Mouse (Mus musculus) liver, embryonic 11.5 days (tissue): ENCODE results near the gene Neu1. TPM values are rescaled to one million over a fixed set of nuclear protein-coding genes. Genes with fewer than 3 reads are reported as not detected.
A peak's percentile ranks its signal among the peaks of the same experiment; 100 is the strongest.

ENCODE experiments used
- ATAC-seq: fragments of 200-750 bp; cut with Nextera tagmentation; replicated peaks from 2 replicates; pipeline ENCODE4 v1.8.0; 2017; ENCODE audit warnings: moderate number of reproducible peaks, mild to moderate bottlenecking, moderate TSS enrichment, moderate library complexity; ENCODE audit not compliant: low FRiP score
- DNase-seq: peaks from one replicate; pipeline ENCODE4 v3.0.0-alpha.2; 2017; ENCODE audit warnings: low spot score
- H3K27ac ChIP-seq: fragments of 300-500 bp; sonication (generic); 2 replicates; pipeline ENCODE4 v1.5.1; 2014; ENCODE audit warnings: mild to moderate bottlenecking, low read depth, low read length, control low read depth
- H3K27me3 ChIP-seq: fragments of 300-500 bp; sonication (generic); replicated peaks from 2 replicates; pipeline ENCODE4 v1.6.1; 2014; ENCODE audit warnings: low read length, mixed read lengths; ENCODE audit not compliant: control insufficient read depth, insufficient read depth
- H3K36me3 ChIP-seq: fragments of 300-500 bp; sonication (generic); 2 replicates; pipeline ENCODE4 v1.6.1; 2014; ENCODE audit warnings: mild to moderate bottlenecking, low read length, moderate library complexity, mixed read lengths; ENCODE audit not compliant: control insufficient read depth, insufficient read depth
- H3K4me1 ChIP-seq: fragments of 300-500 bp; sonication (generic); replicated peaks from 2 replicates; pipeline ENCODE4 v1.6.1; 2014; ENCODE audit warnings: low read length, mixed read lengths; ENCODE audit not compliant: control insufficient read depth, insufficient read depth
- H3K4me2 ChIP-seq: fragments of 300-500 bp; sonication (generic); 2 replicates; pipeline ENCODE4 v1.6.1; 2014; ENCODE audit warnings: mild to moderate bottlenecking, control low read depth, moderate library complexity
- H3K4me3 ChIP-seq: fragments of 300-500 bp; sonication (generic); 2 replicates; pipeline ENCODE4 v1.5.1; 2014; ENCODE audit warnings: low read depth, low read length, control low read depth
- H3K9ac ChIP-seq: fragments of 300-500 bp; sonication (generic); 2 replicates; pipeline ENCODE4 v1.6.1; 2014; ENCODE audit warnings: low read depth, low read length, control low read depth
- H3K9me3 ChIP-seq: fragments of 300-500 bp; sonication (generic); 2 replicates; pipeline ENCODE4 v1.6.1; 2016; ENCODE audit warnings: low read length, inconsistent platforms, mixed read lengths; ENCODE audit not compliant: control insufficient read depth
- WGBS: fragments of 180-500 bp; shearing (Covaris S2); extraction: QIAGEN DNeasy Blood & Tissue Kit; methylation state at CpG from one replicate; pipeline ENCODE4 v1.1.7; 2014; 5-methylcytosine and 5-hydroxymethylcytosine counted together
- polyA plus RNA-seq: library from polyadenylated mRNA; unstranded; fragments of >200 nt; fragmentation: Nextera tagmentation; extraction: Ambion mirVana; gene quantifications from 2 replicates; pipeline ENCODE4 v1.2.1, GENCODE M21; 2014

The Neu1 gene
- polyA plus RNA-seq, 1 experiment from 2014 or later = 26.4 TPM

DNA sequence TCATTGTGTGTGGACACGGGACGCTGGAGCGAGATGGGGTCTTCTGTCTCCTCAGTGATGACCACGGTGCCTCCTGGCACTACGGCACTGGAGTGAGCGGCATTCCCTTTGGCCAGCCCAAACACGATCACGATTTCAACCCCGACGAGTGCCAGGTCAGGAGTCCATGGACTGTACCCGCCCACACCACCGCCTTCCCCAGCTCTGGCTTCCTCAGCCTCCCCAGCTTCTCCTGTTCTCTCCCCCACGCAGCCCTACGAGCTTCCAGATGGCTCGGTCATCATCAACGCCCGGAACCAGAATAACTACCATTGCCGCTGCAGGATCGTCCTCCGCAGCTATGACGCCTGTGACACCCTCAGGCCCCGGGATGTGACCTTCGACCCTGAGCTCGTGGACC lies 3.0 kb downstream of the Neu1 start:
- H3K4me3 ChIP-seq = no peak overlapping the region
- H3K27ac ChIP-seq = no peak overlapping the region

DNA sequence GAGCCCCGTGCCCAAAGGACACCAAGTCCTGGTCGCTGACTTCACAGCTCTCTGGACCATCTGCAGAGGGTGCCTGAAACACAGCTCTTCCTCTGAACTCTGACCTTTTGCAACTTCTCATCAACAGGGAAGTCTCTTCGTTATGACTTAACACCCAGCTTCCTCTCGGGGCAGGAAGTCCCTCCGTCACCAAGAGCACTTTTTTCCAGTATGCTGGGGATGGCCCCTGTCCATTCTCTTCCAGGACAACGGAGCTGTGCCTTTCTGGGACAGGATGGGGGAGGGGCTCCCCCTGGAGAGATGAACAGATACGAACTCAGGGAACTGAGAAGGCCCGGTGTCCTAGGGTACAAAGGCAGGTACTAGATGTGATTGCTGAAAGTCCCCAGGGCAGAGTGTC lies 3.8 kb downstream of the Neu1 start:
- no peak overlapping the region for H3K27ac ChIP-seq
- no peak for DNase-seq
- peaks cover 15% of the 10 kb centered on the region for H3K4me1 ChIP-seq
- no peaks in the 10 kb centered on the region; the same call in 1 of the 2 replicates for H3K36me3 ChIP-seq
- no peaks in the 10 kb centered on the region for H3K9me3 ChIP-seq
- H3K4me2 ChIP-seq = peak overlapping the region; percentile 2; the same call in 1 of the 2 replicates
- no peak overlapping the region for H3K9ac ChIP-seq
- 0 out of 2 replicates have a peak overlapping the region, but pooled peaks have one; percentile 2 for H3K4me3 ChIP-seq
- WGBS = 41% methylated on average over 8 of the region's 8 CpGs
- no peak for ATAC-seq
- no peaks in the 10 kb centered on the region for H3K27me3 ChIP-seq

More for the DNA sequence above, 3.0 kb downstream of the Neu1 start:
- no peak for DNase-seq
- H3K27me3 ChIP-seq = no peaks in the 10 kb centered on the region
- H3K4me1 ChIP-seq = peaks cover 15% of the 10 kb centered on the region
- WGBS = 73% methylated on average over 24 of the region's 24 CpGs
- no peaks in the 10 kb centered on the region for H3K9me3 ChIP-seq
- H3K9ac ChIP-seq = no peak overlapping the region
- peak overlapping the region; percentile 23 for H3K4me2 ChIP-seq
- no peaks in the 10 kb centered on the region; the same call in 1 of the 2 replicates for H3K36me3 ChIP-seq
- no peak for ATAC-seq

DNA sequence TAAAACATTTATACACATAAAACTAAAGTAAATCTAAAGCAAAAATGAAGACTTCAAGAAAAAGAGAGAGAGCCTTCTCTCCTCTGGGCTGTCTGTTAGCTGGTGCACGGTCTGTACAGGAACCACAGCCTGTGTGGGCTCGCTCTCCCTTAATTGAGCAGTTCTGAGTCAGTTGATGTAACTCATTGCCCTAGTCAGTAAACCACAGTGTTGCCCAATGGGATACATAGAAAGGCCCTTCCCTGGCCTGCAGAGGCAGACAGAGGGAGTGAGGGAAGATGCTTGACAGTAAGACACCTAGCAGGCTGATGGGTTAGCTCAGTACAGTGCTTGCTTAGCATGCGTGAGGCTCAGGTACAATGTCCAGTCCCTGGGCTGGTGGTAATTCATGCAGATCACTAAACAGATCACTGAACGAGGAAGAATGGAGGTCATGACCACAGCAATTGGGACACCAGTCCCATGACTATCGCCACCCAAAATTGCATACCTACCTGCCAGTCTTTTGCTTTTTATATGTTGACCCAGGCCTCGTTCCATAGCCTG lies 7.0 kb downstream of the Neu1 start:
- WGBS = 76% methylated on average over 6 of the region's 6 CpGs
- peaks cover 19% of the 10 kb centered on the region for H3K4me1 ChIP-seq
- no peak overlapping the region for H3K4me2 ChIP-seq
- no peak for DNase-seq
- no peaks in the 10 kb centered on the region for H3K27me3 ChIP-seq
- no peaks in the 10 kb centered on the region; the same call in 1 of the 2 replicates for H3K36me3 ChIP-seq
- H3K9ac ChIP-seq = no peak overlapping the region
- no peak overlapping the region for H3K27ac ChIP-seq
- no peaks in the 10 kb centered on the region for H3K9me3 ChIP-seq
- no peak for ATAC-seq
- H3K4me3 ChIP-seq = no peak overlapping the region

DNA sequence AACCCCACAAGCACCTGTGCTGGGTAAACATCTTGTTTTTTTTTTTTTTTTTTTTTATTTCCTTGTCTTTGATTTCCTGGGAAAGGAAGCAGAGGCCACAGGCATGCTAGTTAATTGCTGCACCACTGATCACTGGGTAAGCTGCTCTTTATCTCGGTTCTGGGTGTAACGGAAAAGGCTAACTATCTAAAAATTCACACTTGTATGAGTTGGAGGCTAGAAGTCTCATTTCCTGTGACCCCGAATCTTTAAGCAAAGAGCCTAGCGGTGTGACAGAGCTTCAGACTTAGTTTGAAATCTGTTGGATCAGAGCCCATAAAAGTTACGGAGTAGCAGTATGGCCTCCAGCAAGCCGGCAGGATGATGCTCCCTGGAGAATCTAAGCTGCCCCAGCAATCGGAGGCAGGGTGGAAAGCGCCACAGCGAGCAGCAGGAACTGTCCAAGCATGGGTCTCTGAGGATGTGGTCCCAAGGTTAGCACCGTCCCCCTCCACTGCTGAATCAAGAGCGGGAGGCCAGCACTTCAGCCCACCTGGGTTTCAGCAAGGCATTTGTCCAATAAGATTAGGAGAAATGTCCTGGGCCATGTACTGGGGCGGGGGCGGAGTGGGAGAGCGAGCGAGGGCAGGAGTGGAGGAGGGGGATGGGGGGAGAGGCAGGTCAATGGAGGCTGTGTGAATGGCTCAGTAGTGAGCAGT lies 10.4 kb downstream of the Neu1 start:
- Histone ChIP-seq H3K9ac (peak overlapping the region; percentile 65), H3K4me3 (peak overlapping the region; percentile 46), H3K4me2 (peak overlapping the region; percentile 80), H3K9me3 (no peaks in the 10 kb centered on the region), H3K4me1 (peaks cover 10% of the 10 kb centered on the region), H3K27me3 (no peaks in the 10 kb centered on the region), H3K27ac (peak overlapping the region; percentile 75), H3K36me3 (no peaks in the 10 kb centered on the region)
- DNase-seq (peak; percentile 62), ATAC-seq (peak; percentile 56)
- WGBS = 14% methylated on average over 15 of the region's 15 CpGs

DNA sequence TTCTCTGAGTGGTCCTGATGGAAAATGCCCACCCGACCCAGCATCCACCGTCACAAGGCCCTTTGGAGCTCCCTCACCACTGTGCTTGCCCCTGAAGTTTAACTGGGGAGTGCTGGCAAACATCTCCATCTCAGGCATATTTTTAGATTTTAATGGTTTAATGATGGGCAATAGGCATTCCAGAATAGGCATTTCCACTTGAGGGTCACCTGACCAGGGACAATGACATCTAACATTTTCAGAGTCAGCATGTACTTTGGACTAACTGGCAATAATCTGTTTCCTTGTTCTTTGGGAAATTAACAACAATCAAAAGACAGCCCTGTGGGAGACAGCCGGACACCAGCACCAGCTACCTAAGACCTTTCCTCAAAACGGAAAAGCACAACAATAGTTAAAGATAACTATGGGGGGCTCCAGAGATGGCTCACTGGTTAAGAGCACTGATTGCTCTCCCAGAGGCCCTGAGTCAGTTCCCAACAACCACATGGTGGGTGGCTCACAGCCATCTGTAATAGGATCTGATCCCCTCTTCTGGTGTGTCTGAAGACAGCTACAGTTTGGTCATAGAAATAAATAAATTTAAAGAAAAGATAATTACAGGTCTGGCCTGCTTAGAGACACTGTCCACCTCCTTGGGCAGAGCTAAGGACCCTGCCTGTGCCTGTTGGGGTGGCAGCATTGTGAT lies 12.2 kb downstream of the Neu1 start:
- Histone ChIP-seq H3K9me3 (no peaks in the 10 kb centered on the region), H3K4me1 (peaks cover 10% of the 10 kb centered on the region), H3K9ac (no peak overlapping the region), H3K27me3 (no peaks in the 10 kb centered on the region), H3K4me3 (no peak overlapping the region), H3K27ac (no peak overlapping the region), H3K36me3 (no peaks in the 10 kb centered on the region), H3K4me2 (no peak overlapping the region)
- ATAC-seq = no peak
- 82% methylated on average over 4 of the region's 4 CpGs for WGBS
- no peak for DNase-seq

DNA sequence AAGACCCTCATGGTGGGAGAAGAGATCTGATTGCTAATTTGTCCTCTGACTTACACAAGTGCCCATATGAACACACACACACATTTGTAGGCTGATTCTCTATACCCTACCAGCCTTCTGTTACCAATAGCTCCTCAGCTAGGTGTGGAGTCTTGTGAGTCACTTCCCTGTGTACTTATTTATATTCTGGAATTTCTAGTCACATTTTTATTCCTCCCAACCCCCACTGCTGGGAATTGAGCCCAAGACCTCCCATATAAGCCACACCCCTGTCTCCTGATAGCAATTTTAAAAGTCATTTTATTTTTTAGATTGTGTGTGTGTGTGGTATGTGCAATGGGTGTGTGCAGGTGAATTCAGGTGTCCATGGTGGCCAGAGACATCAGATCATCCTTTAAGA lies 13.3 kb downstream of the Neu1 start:
- Histone ChIP-seq H3K4me2 (no peak overlapping the region), H3K27me3 (no peaks in the 10 kb centered on the region), H3K27ac (no peak overlapping the region), H3K36me3 (no peaks in the 10 kb centered on the region), H3K4me3 (no peak overlapping the region), H3K9me3 (no peaks in the 10 kb centered on the region), H3K4me1 (peaks cover 10% of the 10 kb centered on the region), H3K9ac (no peak overlapping the region)
- no peak for ATAC-seq
- no peak for DNase-seq

DNA sequence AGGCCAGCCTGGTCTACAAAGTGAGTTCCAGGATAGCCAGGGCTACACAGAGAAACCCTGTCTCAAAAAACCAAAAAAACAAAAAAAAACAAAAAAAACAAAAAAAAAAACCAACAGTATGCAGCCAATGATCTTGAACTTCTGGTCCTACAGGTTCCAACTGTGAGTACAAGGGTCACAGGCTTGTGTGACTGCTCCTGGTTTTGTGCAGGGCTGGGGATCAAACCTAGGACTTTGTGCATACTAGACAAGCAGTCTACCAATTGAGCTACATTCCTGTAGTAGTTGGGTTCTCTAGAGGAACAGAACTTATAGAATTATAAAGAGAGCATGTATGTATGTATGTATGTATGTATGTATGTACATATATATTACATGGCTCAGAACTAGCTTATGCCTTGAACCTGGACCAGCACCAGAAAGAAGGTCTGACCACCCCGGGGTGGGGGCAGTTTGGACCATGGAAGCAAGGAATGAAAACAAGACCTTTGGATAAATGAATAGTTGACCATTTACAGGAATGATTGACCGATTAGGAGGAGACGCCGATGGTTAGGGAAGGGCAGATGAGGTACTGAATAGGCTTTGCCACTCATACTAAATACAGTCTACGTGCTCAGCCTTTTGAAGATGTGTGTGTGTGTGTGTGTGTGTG lies 15.6 kb downstream of the Neu1 start:
- Histone ChIP-seq H3K4me3 (no peak overlapping the region), H3K9ac (no peak overlapping the region), H3K4me1 (peaks cover 10% of the 10 kb centered on the region; the same call in 1 of the 2 replicates), H3K9me3 (no peaks in the 10 kb centered on the region), H3K36me3 (peaks cover 20% of the 10 kb centered on the region), H3K27ac (no peak overlapping the region), H3K27me3 (no peaks in the 10 kb centered on the region), H3K4me2 (no peak overlapping the region)
- ATAC-seq = no peak
- no peak for DNase-seq
- 81% methylated on average over 5 of the region's 5 CpGs for WGBS

DNA sequence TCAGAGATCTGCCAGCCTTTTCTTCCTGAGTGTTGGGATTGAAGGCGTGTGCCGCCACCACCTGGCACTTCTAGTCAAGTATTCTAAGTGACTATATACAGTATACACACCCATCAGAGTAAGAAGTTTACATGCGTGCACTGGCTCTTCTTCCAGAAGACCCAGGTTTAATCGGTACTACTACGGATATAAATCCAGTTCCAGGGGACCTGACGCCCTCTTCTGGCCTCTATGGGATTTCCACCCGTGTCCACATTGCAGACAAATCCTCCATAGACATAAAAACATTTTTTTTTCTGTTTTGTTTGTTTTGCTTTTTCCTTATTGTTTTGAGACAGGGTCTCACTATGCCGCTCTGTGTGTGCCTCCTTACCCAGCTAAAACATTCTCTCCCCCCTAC lies 16.6 kb downstream of the Neu1 start:
- H3K36me3 ChIP-seq = peaks cover 20% of the 10 kb centered on the region
- no peak for ATAC-seq
- H3K4me3 ChIP-seq = no peak overlapping the region
- no peaks in the 10 kb centered on the region for H3K27me3 ChIP-seq
- WGBS = 33% methylated on average over 8 of the region's 8 CpGs
- DNase-seq = no peak
- no peaks in the 10 kb centered on the region for H3K9me3 ChIP-seq
- no peak overlapping the region for H3K9ac ChIP-seq
- H3K4me1 ChIP-seq = peaks cover 6% of the 10 kb centered on the region; the same call in 1 of the 2 replicates
- no peak overlapping the region for H3K27ac ChIP-seq
- no peak overlapping the region for H3K4me2 ChIP-seq
